Mouse (Mus musculus) heart, adult 9 months (tissue): ENCODE data around the gene Fpgs.

ENCODE experiments used
- DNase-seq, 2 experiments: peaks; one replicate each; pipeline ENCODE4 v3.0.0; 2022; ENCODE audit warnings: low spot score in 2 of 2

The Fpgs gene

GRCm38 (mm10) chr2:32700966-32701743 is 2.8 kb downstream of the Fpgs start:
- DNase-seq, result no peak

GRCm38 (mm10) chr2:32699680-32700079 is 4.3 kb downstream of the Fpgs start:
- DNase-seq, result no peak

GRCm38 (mm10) chr2:32694691-32695090 is 9.3 kb downstream of the Fpgs start:
- DNase-seq, result no peak

- peak; percentile 95 to 97 for DNase-seq
Observed at GRCm38 (mm10) chr2:32693823-32694411, 10.0 kb downstream of the Fpgs start.

GRCm38 (mm10) chr2:32693282-32693681 is 10.7 kb downstream of the Fpgs start:
- DNase-seq, result no peak

- DNase-seq, result no peak
Observed at GRCm38 (mm10) chr2:32692496-32692895, 11.4 kb downstream of the Fpgs start.

GRCm38 (mm10) chr2:32691041-32691440 is 12.9 kb downstream of the Fpgs start:
- DNase-seq, result no peak

- peak; percentile 76 to 84 for DNase-seq
Observed at GRCm38 (mm10) chr2:32689420-32689819, 14.5 kb downstream of the Fpgs start.

GRCm38 (mm10) chr2:32687562-32687961 is 16.4 kb downstream of the Fpgs start:
- no peak for DNase-seq

- DNase-seq, result no peak
Observed at GRCm38 (mm10) chr2:32686640-32687039, 17.3 kb downstream of the Fpgs start.

- no peak for DNase-seq
Observed at GRCm38 (mm10) chr2:32685807-32686206, 18.1 kb downstream of the Fpgs start.

- DNase-seq, result no peak
Observed at GRCm38 (mm10) chr2:32684681-32685428, 19.1 kb downstream of the Fpgs start.

- no peak for DNase-seq
Observed at GRCm38 (mm10) chr2:32683701-32684100, 20.2 kb downstream of the Fpgs start.

- no peak for DNase-seq
Observed at GRCm38 (mm10) chr2:32682721-32683417, 21.1 kb downstream of the Fpgs start.

GRCm38 (mm10) chr2:32681754-32682153 is 22.2 kb downstream of the Fpgs start:
- DNase-seq, result no peak

- DNase-seq, result no peak
Observed at GRCm38 (mm10) chr2:32680961-32681650, 22.8 kb downstream of the Fpgs start.

GRCm38 (mm10) chr2:32680051-32680451 is 23.9 kb downstream of the Fpgs start:
- DNase-seq, result no peak

GRCm38 (mm10) chr2:32677683-32678082 is 26.3 kb downstream of the Fpgs start:
- no peak for DNase-seq

- DNase-seq, result no peak
Observed at GRCm38 (mm10) chr2:32676821-32677220, 27.1 kb downstream of the Fpgs start.

- no peak for DNase-seq
Observed at GRCm38 (mm10) chr2:32673176-32673917, 30.6 kb downstream of the Fpgs start.
